In the genomic region with DNA sequence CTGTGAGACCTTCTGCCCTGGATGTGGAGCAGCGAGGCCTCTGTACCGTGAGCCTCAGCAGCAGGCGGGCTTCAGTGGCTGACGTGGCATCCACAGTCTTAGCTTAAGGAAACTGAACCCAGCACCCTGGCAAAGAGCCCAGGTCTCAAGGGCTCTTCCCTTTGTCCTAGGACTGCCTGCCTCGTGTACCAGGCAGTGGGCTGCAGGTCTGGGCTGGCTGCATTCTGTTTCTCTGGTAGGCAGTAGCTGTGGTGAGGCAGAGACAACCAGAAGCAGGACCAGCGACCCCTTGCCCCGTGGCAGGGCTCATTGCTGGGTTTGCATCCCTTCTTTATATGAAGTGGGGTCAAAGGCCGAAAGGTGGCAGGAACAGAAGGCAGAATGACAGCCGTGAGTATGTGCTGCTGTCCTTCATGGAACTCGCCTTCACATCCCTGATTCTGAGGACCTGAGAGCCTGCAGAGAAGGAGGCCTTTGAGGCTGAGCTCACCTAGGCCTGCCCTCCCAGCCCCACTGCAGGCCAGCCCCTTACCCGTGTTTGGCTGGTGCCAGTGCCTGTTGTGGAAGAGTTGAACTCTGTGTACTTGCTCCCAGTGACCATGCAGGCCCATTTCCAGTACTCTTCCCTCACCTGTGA, we compare ENCODE assay signal across 16 mouse cellular contexts.
"Had no signal": no experiment of that assay in that cellular context is flagged by ENCODE, and none has a peak within 500 bp of the region (broad histone marks: within the 10 kb centered on the region; RNA-seq: fewer than 3 reads in every experiment).

No protein-coding gene starts in this region.

- H3K9me3 ChIP-seq: liver, embryonic 12.5 days; midbrain, embryonic 12.5 days; neural tube, embryonic 13.5 days; stomach, embryonic 15.5 days had no signal

- H3K9ac ChIP-seq: liver, embryonic 12.5 days; midbrain, embryonic 12.5 days; neural tube, embryonic 13.5 days; stomach, embryonic 15.5 days had no signal

- H3K4me3 ChIP-seq: liver, embryonic 12.5 days; midbrain, embryonic 12.5 days; neural tube, embryonic 13.5 days; stomach, embryonic 15.5 days had no signal

- H3K27ac ChIP-seq: kidney, postnatal 0 days; liver, embryonic 12.5 days; midbrain, embryonic 12.5 days; neural tube, embryonic 13.5 days; stomach, embryonic 15.5 days had no signal

- H3K4me2 ChIP-seq: liver, embryonic 12.5 days; midbrain, embryonic 12.5 days; neural tube, embryonic 13.5 days; stomach, embryonic 15.5 days had no signal

- DNase-seq: kidney, adult 11 months; kidney, adult 9 months; kidney, postnatal 36 days; layer of hippocampus, adult 9-11 months; layer of hippocampus, postnatal 36 days; left cerebral cortex, postnatal 4 days; retina, postnatal 1 day; right cerebral cortex, postnatal 4 days; spleen, adult 18-20 months; thymus, adult 2 months; thymus, postnatal 25 days had no signal

- H3K4me1 ChIP-seq: midbrain, embryonic 12.5 days; neural tube, embryonic 13.5 days; stomach, embryonic 15.5 days had no signal

- H3K27me3 ChIP-seq: liver, embryonic 12.5 days; midbrain, embryonic 12.5 days; neural tube, embryonic 13.5 days; stomach, embryonic 15.5 days had no signal
